Mouse (Mus musculus) splenic B cell, adult 2 months (primary cell): ENCODE measurements around the gene Pate2.
A peak's percentile ranks its signal among the peaks of the same experiment; 100 is the strongest.

ENCODE experiments used
- DNase-seq: peaks from one replicate; pipeline ENCODE4 v3.0.0-alpha.2; 2011; ENCODE audit warnings: low read depth, low spot score
- H3K27me3 ChIP-seq: 2 replicates; pipeline ENCODE4 v1.6.1; 2012; ENCODE audit warnings: mild to moderate bottlenecking, low read length, moderate library complexity, mixed read lengths; ENCODE audit not compliant: control insufficient read depth, poor library complexity, insufficient read depth, severe bottlenecking
- H3K36me3 ChIP-seq: 2 replicates; pipeline ENCODE4 v1.6.1; 2012; ENCODE audit warnings: mild to moderate bottlenecking, low read length, moderate library complexity, mixed read lengths; ENCODE audit not compliant: control insufficient read depth, poor library complexity, insufficient read depth, severe bottlenecking

Pate2 gene

DNA sequence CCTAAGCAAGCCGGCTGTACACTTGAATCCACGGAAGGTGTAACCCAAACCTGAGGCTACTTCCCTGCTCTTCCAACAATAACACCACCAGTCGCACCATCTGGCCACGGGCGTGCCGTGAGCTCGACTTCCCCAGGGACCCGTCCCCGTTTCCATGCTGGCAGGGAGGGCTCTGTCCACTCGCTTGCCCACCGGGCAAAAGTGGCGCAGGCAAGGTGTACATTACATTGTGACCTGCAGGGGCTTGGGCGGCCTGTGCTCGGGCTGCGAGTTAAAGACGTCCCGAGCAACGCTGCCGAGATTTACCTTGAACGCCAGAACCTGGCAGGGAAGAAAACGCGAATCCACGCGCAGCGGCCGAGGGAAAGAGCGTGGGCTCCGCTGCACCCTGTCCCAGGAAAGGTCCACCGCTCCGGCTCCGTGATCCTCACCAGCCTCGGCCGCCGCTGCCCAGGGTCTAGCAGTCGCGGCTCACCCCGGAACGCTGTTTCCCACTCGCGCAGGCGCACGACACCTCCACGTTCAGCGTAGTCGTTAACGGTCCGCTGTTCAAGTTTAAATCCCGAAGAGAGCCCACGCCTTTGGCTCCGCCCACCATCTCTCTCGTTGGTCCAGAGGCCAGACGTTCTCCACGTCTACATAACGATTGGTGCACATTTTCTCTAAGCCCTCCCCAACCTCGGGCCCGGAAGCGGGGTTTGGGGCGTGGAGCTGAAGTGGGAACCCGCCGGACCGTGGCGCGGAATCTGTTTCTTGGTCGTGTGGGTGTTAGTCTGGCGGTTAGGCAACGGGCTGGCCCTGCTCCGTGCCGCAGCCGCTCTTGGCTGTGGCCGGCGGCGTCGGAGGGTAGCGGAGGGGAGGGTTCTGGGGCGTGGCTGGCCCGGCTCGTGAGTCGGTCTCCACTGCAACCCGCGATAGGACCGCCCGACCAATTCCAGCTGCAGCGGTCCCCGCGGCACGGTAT is at the start of gene Pate2, which contains the start of gene Hyls1:
Pate2 (plus strand) TSS at position 714 of the 964 bp plus-strand sequence.
Hyls1 (minus strand) TSS at position 828 of the 964 bp plus-strand sequence.
- H3K27me3 ChIP-seq, result no peaks in the 10 kb centered on the region; the same call in 1 of the 2 replicates
- H3K36me3 ChIP-seq, result peaks cover 4% of the 10 kb centered on the region
- peak; percentile 98 for DNase-seq

GRCm38 (mm10) chr9:35520631-35521348 is 49.3 kb upstream of the Pate2 start:
- H3K27me3 ChIP-seq, result no peaks in the 10 kb centered on the region
- H3K36me3 ChIP-seq, result no peaks in the 10 kb centered on the region
- no peak for DNase-seq

DNA sequence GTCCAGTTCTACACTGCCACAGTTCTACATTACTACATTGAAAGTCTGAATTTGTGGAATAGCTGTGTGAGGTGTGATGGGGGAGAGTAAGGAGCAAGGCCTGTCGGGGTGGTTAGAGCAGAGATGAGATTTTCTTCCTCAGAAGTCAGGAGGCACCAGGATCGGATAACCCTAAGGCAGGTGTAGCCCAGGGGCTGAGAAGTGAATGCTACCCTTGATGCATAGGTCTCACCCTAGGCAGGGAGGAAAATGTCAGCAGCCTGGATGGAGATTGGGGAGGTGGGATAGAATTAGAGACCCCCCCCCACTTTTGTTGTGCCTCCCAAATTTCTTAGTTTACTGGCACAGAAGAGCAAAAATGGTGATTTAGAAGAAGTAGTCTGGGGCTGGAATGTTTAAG is 47.8 kb upstream of the Pate2 start:
- no peaks in the 10 kb centered on the region for H3K36me3 ChIP-seq
- DNase-seq, result no peak

DNA sequence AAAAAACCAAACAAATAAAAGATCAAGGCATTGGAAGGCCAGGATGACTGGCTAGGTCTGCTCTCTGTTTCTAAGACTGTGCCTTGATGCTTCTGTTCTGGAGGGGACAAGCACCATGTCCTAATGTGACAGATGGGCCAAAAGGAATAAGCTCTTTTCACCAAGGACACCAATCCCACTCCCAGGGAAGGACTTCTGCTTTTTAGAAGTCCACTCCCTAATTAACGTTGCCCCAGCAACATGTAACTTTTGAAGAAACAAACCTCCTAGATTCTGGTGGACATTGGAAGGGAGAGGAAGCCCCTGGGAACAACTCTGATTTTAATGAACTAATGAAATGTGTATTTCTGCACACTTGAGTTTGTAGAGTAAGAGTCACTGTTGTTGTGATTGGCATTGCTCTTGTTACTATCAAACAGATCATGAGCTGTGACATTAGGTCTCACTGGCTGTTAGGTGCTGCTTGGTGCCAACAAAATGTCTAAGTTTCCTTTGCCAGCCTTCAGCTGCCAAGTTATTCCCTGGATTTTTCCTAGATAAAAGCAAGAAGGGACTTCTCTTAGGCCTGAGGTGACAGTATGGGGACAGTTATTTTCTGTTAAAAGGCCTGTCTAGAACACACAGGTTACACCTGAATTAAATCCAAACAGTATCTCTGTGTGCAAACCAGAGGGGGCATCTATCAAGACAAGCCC is 47.1 kb upstream of the Pate2 start:
- Histone ChIP-seq H3K27me3 (no peaks in the 10 kb centered on the region), H3K36me3 (no peaks in the 10 kb centered on the region)
- DNase-seq, result no peak

More for the DNA sequence above, 47.8 kb upstream of the Pate2 start:
- H3K27me3 ChIP-seq, result no peaks in the 10 kb centered on the region

- Histone ChIP-seq H3K27me3 (no peaks in the 10 kb centered on the region), H3K36me3 (no peaks in the 10 kb centered on the region)
- DNase-seq, result no peak
Measured at GRCm38 (mm10) chr9:35523541-35523940, 46.5 kb upstream of the Pate2 start.

DNA sequence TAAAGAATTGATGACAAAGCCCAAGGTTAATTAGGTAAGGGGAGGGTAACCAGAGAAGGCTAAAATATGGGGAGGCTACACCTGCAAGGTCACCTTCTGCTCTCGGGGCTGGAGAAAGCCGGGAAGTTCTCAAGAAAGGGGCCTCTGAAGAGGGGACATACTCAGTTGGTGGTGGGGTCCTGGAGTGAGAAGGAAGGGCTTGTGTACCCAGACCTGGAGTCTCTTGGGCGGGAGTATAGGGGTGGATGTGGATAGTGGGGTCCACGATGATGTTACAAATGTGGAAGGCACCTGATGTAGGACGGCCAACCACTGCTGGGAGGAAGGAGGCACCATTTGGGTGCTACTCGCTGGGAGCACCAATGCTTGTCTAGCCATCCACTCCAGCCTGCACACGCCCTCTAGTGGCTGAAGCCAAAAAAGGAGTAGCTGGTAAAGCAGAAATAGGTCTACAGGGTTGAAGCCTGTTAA is 46.1 kb upstream of the Pate2 start:
- Histone ChIP-seq H3K36me3 (no peaks in the 10 kb centered on the region), H3K27me3 (no peaks in the 10 kb centered on the region)
- peak; percentile 83 for DNase-seq

- Histone ChIP-seq H3K36me3 (no peaks in the 10 kb centered on the region), H3K27me3 (no peaks in the 10 kb centered on the region)
- no peak for DNase-seq
Measured at GRCm38 (mm10) chr9:35529141-35529540, 40.9 kb upstream of the Pate2 start.

GRCm38 (mm10) chr9:35529796-35530195 is 40.3 kb upstream of the Pate2 start:
- no peak for DNase-seq
- Histone ChIP-seq H3K27me3 (no peaks in the 10 kb centered on the region), H3K36me3 (no peaks in the 10 kb centered on the region)

DNA sequence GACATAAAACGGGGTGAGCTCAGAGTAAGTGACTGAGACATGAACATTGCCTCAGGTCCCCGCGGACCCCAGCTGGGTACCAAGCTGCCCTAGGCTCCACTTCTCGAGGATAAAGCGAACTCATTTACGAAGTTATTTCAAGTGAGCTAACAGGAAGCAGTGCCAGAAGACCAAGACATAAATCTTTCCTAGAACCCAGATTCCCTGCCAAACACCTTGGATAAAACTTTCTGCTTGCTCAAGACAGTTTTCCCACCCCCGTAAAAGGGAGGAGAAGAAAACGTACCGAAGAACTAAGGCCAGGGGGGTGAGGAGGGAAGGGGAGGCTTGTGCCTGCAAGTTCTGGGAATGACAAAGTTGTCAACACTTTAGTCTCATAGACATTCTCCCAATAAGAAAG is 36.8 kb upstream of the Pate2 start:
- no peaks in the 10 kb centered on the region for H3K36me3 ChIP-seq
- no peaks in the 10 kb centered on the region for H3K27me3 ChIP-seq
- DNase-seq, result no peak

- DNase-seq, result peak; percentile 67
- Histone ChIP-seq H3K36me3 (no peaks in the 10 kb centered on the region), H3K27me3 (no peaks in the 10 kb centered on the region)
Measured at GRCm38 (mm10) chr9:35535110-35535509, 35.0 kb upstream of the Pate2 start.

DNA sequence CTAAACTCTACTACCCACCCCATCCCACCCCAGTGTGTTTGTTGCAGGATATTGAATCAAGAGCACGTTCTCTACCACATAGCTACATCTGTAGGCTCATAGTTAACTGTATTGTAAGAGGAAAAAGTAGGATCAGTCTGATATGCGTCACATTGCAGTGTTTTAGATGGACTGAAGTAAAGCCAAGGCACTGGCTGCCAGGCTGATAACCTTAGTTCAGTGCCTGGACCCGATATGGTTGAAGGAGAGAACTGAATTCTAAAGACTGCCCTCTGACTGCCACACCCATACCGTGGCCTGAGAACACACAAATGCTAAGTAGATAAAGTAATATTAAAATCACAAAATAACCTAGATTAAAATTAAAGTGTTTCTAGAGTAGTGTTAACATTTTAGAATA is 34.2 kb upstream of the Pate2 start:
- no peak for DNase-seq
- no peaks in the 10 kb centered on the region for H3K27me3 ChIP-seq
- H3K36me3 ChIP-seq, result no peaks in the 10 kb centered on the region

GRCm38 (mm10) chr9:35539001-35539750 is 30.9 kb upstream of the Pate2 start:
- no peaks in the 10 kb centered on the region for H3K27me3 ChIP-seq
- no peaks in the 10 kb centered on the region; the same call in 1 of the 2 replicates for H3K36me3 ChIP-seq
- no peak for DNase-seq

- no peaks in the 10 kb centered on the region; the same call in 1 of the 2 replicates for H3K36me3 ChIP-seq
- H3K27me3 ChIP-seq, result no peaks in the 10 kb centered on the region
- no peak for DNase-seq
Measured at GRCm38 (mm10) chr9:35541024-35541423, 29.1 kb upstream of the Pate2 start.

DNA sequence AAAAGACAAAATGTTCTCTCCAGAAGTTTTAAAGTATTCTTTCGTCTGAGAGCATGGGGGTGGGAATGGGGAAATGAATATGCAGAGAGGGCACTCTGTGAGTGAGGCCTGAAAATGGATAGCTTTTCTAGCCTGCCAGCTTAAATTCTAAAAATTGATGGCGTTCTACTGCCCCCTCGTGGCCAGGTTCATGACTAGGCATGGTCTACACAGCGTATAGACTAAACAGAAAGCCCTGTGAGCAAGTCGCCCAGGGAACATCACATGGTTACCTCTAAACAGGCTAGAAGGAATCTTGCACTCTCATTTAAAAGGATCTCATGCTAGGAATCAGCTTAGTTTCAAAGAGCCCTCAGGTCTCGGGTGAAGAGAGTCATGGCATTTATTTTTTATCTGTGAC is 28.6 kb upstream of the Pate2 start:
- no peaks in the 10 kb centered on the region; the same call in 1 of the 2 replicates for H3K36me3 ChIP-seq
- DNase-seq, result peak; percentile 88
- H3K27me3 ChIP-seq, result no peaks in the 10 kb centered on the region
